Mouse (Mus musculus): ENCODE results near the gene Adh5. TPM values are rescaled to one million over a fixed set of nuclear protein-coding genes. Genes with fewer than 3 reads are reported as not detected.
"Not testable (repeated sequence)": the region's sequence is repeated elsewhere in the genome, so short reads cannot be mapped to it uniquely, and the experiment has no call there.

Adh5 gene
- polyA plus RNA-seq, 1 experiment from 2014 or later: 51.7 TPM

- WGBS (ENCODE audit: missing documents): 0% methylated on average over 9 of the region's 9 CpGs
- Histone ChIP-seq H3K79me2 (ENCODE audit: inconsistent target) (peaks cover 23% of the 10 kb centered on the region), H3K27ac (peak overlapping the region; percentile 31; the same call in 1 of the 2 replicates), H3K36me3 (ENCODE audit: inconsistent target) (peaks cover 6% of the 10 kb centered on the region), H3K4me3 (ENCODE audit: inconsistent target) (peak overlapping the region; percentile 59)
Observed at GRCm38 (mm10) chr3:138442203-138442602, 690 bp upstream of the Adh5 start.

DNA sequence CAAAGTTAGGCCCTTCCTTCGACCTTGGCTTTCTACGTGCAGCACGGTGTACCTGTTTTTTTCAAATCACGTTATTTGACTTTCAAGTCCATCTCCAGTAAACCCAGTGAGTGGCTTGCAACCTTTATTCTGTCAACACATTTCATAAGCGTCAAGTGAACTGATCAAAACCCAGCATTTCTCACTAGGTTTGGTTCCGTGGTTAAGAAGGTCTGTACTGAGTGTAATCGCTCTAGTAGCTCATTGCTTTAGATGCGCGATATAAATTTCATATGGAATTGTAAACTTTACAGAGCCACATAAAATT, 525 bp downstream of the Adh5 start:
- WGBS (ENCODE audit: missing documents): 2% methylated on average over 9 of the region's 9 CpGs
- Histone ChIP-seq H3K4me3 (ENCODE audit: inconsistent target) (peak overlapping the region; percentile 59), H3K36me3 (ENCODE audit: inconsistent target) (peaks cover 18% of the 10 kb centered on the region), H3K79me2 (ENCODE audit: inconsistent target) (peaks cover 23% of the 10 kb centered on the region), H3K27ac (no peak overlapping the region)

- H3K27ac ChIP-seq: no peak overlapping the region
- 89% methylated on average over 12 of the region's 12 CpGs for WGBS (ENCODE audit: missing documents)
Observed at GRCm38 (mm10) chr3:138448077-138448860, 5.4 kb downstream of the Adh5 start.

GRCm38 (mm10) chr3:138452169-138452568, 9.3 kb downstream of the Adh5 start:
- H3K36me3 ChIP-seq (ENCODE audit: inconsistent target): peaks cover 83% of the 10 kb centered on the region
- no peak overlapping the region for H3K27ac ChIP-seq
- no peak overlapping the region for H3K4me3 ChIP-seq (ENCODE audit: inconsistent target)
- 94% methylated on average over 9 of the region's 10 CpGs for WGBS (ENCODE audit: missing documents)
- H3K79me2 ChIP-seq (ENCODE audit: inconsistent target): no peaks in the 10 kb centered on the region

More at GRCm38 (mm10) chr3:138448077-138448860, 5.4 kb downstream of the Adh5 start:
- peaks cover 22% of the 10 kb centered on the region for H3K79me2 ChIP-seq (ENCODE audit: inconsistent target)
- no peak overlapping the region for H3K4me3 ChIP-seq (ENCODE audit: inconsistent target)
- peaks cover 61% of the 10 kb centered on the region for H3K36me3 ChIP-seq (ENCODE audit: inconsistent target)

GRCm38 (mm10) chr3:138454234-138454633, 11.3 kb downstream of the Adh5 start:
- 83% methylated on average over 1 of the region's 1 CpGs for WGBS (ENCODE audit: missing documents)
- peaks cover 78% of the 10 kb centered on the region for H3K36me3 ChIP-seq (ENCODE audit: inconsistent target)
- H3K79me2 ChIP-seq (ENCODE audit: inconsistent target): no peaks in the 10 kb centered on the region
- H3K27ac ChIP-seq: no peak overlapping the region
- no peak overlapping the region for H3K4me3 ChIP-seq (ENCODE audit: inconsistent target)

DNA sequence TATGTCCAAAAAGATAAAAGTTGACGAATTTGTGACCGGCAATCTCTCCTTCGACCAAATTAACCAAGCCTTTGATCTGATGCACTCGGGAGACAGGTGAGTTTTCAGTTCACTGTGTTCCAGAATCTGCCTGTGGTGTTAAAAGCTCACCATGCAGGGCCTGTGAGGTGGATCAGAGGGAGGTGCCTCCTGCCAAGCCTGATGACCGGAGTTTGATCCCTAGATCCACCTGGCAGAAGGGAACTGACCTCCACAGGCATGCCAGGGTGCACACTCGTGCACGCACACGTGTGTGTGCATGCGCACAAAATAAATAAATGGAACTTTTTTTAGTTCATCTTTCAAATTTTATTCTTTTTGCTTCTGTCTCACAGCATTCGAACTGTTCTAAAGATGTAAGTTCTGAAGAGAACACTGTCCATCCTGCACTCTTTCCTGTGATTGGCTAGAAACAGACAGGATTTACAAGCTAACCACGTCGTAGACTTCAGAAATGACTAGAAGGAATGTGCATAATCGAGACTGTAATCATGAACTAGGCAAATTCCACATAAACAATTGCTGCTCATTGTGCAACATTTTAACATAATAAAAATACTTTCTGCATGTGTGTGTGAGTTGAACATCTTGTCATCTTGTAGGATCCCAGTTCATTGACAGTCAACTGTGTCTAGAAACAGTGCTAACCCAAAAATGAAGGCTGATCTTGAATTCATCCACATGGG, 12.0 kb downstream of the Adh5 start:
- 92% methylated on average over 13 of the region's 13 CpGs for WGBS (ENCODE audit: missing documents)
- peaks cover 78% of the 10 kb centered on the region for H3K36me3 ChIP-seq (ENCODE audit: inconsistent target)
- H3K27ac ChIP-seq: no peak overlapping the region
- H3K4me3 ChIP-seq (ENCODE audit: inconsistent target): no peak overlapping the region
- H3K79me2 ChIP-seq (ENCODE audit: inconsistent target): no peaks in the 10 kb centered on the region

DNA sequence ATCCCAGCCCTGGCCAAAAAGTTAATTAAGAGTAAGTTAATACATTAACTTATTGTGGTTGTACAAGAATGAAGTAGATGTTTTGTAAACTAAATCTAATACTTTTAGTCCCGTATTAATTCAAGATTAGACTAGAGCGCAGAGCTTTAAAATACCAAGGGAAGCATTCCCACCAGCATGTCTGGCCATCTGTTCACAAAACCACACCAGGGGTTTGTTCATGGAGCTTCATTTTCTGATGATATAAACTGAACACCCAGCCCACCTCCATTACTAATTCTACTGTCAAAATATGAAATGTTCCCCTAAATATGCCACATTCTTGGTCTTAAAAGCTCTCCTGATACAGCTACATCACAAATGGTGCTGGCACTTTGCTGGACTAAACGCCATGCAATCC, 15.5 kb downstream of the Adh5 start:
- WGBS (ENCODE audit: missing documents): 98% methylated on average over 3 of the region's 3 CpGs
- H3K27ac ChIP-seq: no peak overlapping the region
- no peaks in the 10 kb centered on the region for H3K79me2 ChIP-seq (ENCODE audit: inconsistent target)
- H3K36me3 ChIP-seq (ENCODE audit: inconsistent target): peaks cover 65% of the 10 kb centered on the region
- no peak overlapping the region for H3K4me3 ChIP-seq (ENCODE audit: inconsistent target)

- Histone ChIP-seq H3K36me3 (ENCODE audit: inconsistent target) (peaks cover 52% of the 10 kb centered on the region), H3K4me3 (ENCODE audit: inconsistent target) (no peak overlapping the region), H3K79me2 (ENCODE audit: inconsistent target) (no peaks in the 10 kb centered on the region), H3K27ac (no peak overlapping the region)
- 93% methylated on average over 12 of the region's 13 CpGs for WGBS (ENCODE audit: missing documents)
Observed at GRCm38 (mm10) chr3:138460260-138460659, 17.4 kb downstream of the Adh5 start.

GRCm38 (mm10) chr3:138461832-138462231, 18.9 kb downstream of the Adh5 start:
- no peak overlapping the region for H3K4me3 ChIP-seq (ENCODE audit: inconsistent target)
- H3K36me3 ChIP-seq (ENCODE audit: inconsistent target): peaks cover 50% of the 10 kb centered on the region; the same call in 1 of the 2 replicates
- H3K27ac ChIP-seq: no peak overlapping the region
- no peaks in the 10 kb centered on the region for H3K79me2 ChIP-seq (ENCODE audit: inconsistent target)
- 77% methylated on average over 3 of the region's 3 CpGs for WGBS (ENCODE audit: missing documents)

GRCm38 (mm10) chr3:138463137-138463536, 20.2 kb downstream of the Adh5 start:
- Histone ChIP-seq H3K36me3 (ENCODE audit: inconsistent target) (peaks cover 60% of the 10 kb centered on the region), H3K4me3 (ENCODE audit: inconsistent target) (no peak overlapping the region), H3K27ac (no peak overlapping the region), H3K79me2 (ENCODE audit: inconsistent target) (no peaks in the 10 kb centered on the region)
- 88% methylated on average over 2 of the region's 2 CpGs for WGBS (ENCODE audit: missing documents)

- H3K79me2 ChIP-seq (ENCODE audit: inconsistent target): no peaks in the 10 kb centered on the region
- H3K36me3 ChIP-seq (ENCODE audit: inconsistent target): peaks cover 62% of the 10 kb centered on the region
- H3K27ac ChIP-seq: no peak overlapping the region
- no peak overlapping the region for H3K4me3 ChIP-seq (ENCODE audit: inconsistent target)
- 93% methylated on average over 6 of the region's 6 CpGs for WGBS (ENCODE audit: missing documents)
Observed at GRCm38 (mm10) chr3:138463807-138464206, 20.9 kb downstream of the Adh5 start.

GRCm38 (mm10) chr3:138464573-138465147, 21.8 kb downstream of the Adh5 start:
- no peak overlapping the region for H3K27ac ChIP-seq
- H3K79me2 ChIP-seq (ENCODE audit: inconsistent target): no peaks in the 10 kb centered on the region
- H3K4me3 ChIP-seq (ENCODE audit: inconsistent target): no peak overlapping the region
- 57% methylated on average over 16 of the region's 16 CpGs for WGBS (ENCODE audit: missing documents)
- peaks cover 59% of the 10 kb centered on the region for H3K36me3 ChIP-seq (ENCODE audit: inconsistent target)

DNA sequence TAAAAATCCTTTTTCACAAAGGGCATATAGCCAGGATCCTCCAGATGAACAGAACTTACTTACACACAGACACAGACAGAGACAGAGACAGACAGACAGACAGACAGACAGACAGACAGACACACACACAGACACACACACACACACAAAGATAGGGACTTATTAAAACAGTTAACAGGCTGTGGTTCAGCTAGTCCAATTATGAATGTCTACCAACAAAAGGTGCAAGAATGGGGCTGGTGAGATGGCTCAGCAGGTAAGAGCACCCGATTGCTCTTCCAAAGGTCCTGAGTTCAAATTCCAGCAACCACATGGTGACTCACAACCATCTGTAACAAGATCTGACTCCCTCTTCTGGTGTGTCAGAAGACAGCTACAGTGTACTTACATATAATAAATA, 23.8 kb downstream of the Adh5 start:
- H3K4me3 ChIP-seq (ENCODE audit: inconsistent target); H3K27ac ChIP-seq; H3K79me2 ChIP-seq (ENCODE audit: inconsistent target): not testable (repeated sequence)
- peaks cover 66% of the 10 kb centered on the region for H3K36me3 ChIP-seq (ENCODE audit: inconsistent target)
- 100% methylated on average over 1 of the region's 1 CpGs for WGBS (ENCODE audit: missing documents)

DNA sequence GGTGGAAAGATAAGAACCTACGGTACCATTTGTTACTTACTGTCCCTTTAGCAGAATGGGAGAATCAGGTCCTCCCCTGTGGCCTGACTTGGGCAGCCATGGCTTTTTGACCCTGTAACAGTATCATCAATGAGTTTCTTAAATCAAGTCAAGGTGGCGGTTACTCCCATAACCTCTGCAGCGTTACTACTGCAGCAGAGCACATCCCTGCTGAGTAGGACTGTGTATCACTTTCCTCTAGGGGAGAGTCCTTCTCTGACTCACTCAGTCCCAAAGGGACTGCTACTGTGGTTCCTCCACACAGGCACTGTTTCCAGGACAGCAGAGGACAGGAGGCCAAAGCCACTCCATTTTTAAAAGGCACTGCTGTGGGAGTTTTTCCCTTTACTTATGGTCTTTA, 28.2 kb downstream of the Adh5 start:
- 90% methylated on average over 3 of the region's 3 CpGs for WGBS (ENCODE audit: missing documents)
- H3K36me3 ChIP-seq (ENCODE audit: inconsistent target): peaks cover 65% of the 10 kb centered on the region
- no peak overlapping the region for H3K27ac ChIP-seq

GRCm38 (mm10) chr3:138479489-138479888, 36.6 kb downstream of the Adh5 start:
- H3K36me3 ChIP-seq (ENCODE audit: inconsistent target): peaks cover 23% of the 10 kb centered on the region; the same call in 1 of the 2 replicates
- WGBS (ENCODE audit: missing documents): 97% methylated on average over 8 of the region's 8 CpGs
- no peak overlapping the region for H3K27ac ChIP-seq

More for the DNA sequence above, 28.2 kb downstream of the Adh5 start:
- Histone ChIP-seq H3K4me3 (ENCODE audit: inconsistent target) (no peak overlapping the region), H3K79me2 (ENCODE audit: inconsistent target) (peaks cover 14% of the 10 kb centered on the region)

More at GRCm38 (mm10) chr3:138479489-138479888, 36.6 kb downstream of the Adh5 start:
- H3K79me2 ChIP-seq (ENCODE audit: inconsistent target): peaks cover 98% of the 10 kb centered on the region
- no peak overlapping the region for H3K4me3 ChIP-seq (ENCODE audit: inconsistent target)
